Mouse (Mus musculus) liver, embryonic 14.5 days (tissue): ENCODE measurements around the gene Kiss1r. TPM values are rescaled to one million over a fixed set of nuclear protein-coding genes. Genes with fewer than 3 reads are reported as not detected.
"Not testable (repeated sequence)": the region's sequence is repeated elsewhere in the genome, so short reads cannot be mapped to it uniquely, and the experiment has no call there.

Experiments used
- ATAC-seq: fragments of 200-750 bp; cut with Nextera tagmentation; 2 replicates; pipeline ENCODE4 v1.8.0; 2017; ENCODE audit warnings: moderate number of reproducible peaks, mild to moderate bottlenecking, moderate library complexity; ENCODE audit not compliant: insufficient read depth
- DNase-seq, 3 experiments: peaks; one replicate each; pipeline ENCODE4 v3.0.0-alpha.2; 2012 to 2013; ENCODE audit warnings: low read depth in 3 of 3, low spot score in 3 of 3
- H3K27ac ChIP-seq: fragments of 300-500 bp; sonication (generic); 2 replicates; pipeline ENCODE4 v1.5.1; 2014; ENCODE audit warnings: moderate library complexity, mild to moderate bottlenecking, control low read depth, inconsistent platforms
- H3K27me3 ChIP-seq: fragments of 300-500 bp; sonication (generic); 2 replicates; pipeline ENCODE4 v1.6.1; 2014; ENCODE audit warnings: mild to moderate bottlenecking, low read length, moderate library complexity; ENCODE audit not compliant: control insufficient read depth, insufficient read depth
- H3K36me3 ChIP-seq: fragments of 300-500 bp; sonication (generic); replicated peaks from 2 replicates; pipeline ENCODE4 v1.6.1; 2014; ENCODE audit warnings: low read depth; ENCODE audit not compliant: control insufficient read depth, insufficient read depth
- H3K4me1 ChIP-seq, 2 experiments: fragments of 200-500 bp in 1 of 2; fragments of 300-500 bp in 1 of 2; sonication (generic) in 1 of 2; replicated peaks; 2 replicates each; pipeline ENCODE4 v1.6.1; 2012 to 2014; ENCODE audit warnings: antibody characterized with exemption in 1 of 2, inconsistent platforms in 1 of 2, low read length in 1 of 2; ENCODE audit not compliant: control insufficient read depth in 2 of 2, insufficient read depth in 2 of 2
- H3K4me2 ChIP-seq: fragments of 300-500 bp; sonication (generic); 2 replicates; pipeline ENCODE4 v1.6.1; 2014; ENCODE audit warnings: low read depth, mild to moderate bottlenecking, control low read depth, moderate library complexity
- H3K4me3 ChIP-seq, 2 experiments: fragments of 200-500 bp in 1 of 2; fragments of 300-500 bp in 1 of 2; sonication (generic) in 1 of 2; 2 replicates each; pipeline ENCODE4 v1.5.1; 2012 to 2014; ENCODE audit warnings: low read depth in 2 of 2, low read length in 2 of 2, mild to moderate bottlenecking in 2 of 2, control low read depth in 1 of 2, inconsistent platforms in 1 of 2, moderate library complexity in 1 of 2; ENCODE audit not compliant: insufficient read depth in 1 of 2
- H3K9ac ChIP-seq: fragments of 300-500 bp; sonication (generic); replicated peaks from 2 replicates; pipeline ENCODE4 v1.6.1; 2014; ENCODE audit warnings: mild to moderate bottlenecking, control low read depth, moderate library complexity
- H3K9me3 ChIP-seq: fragments of 300-500 bp; sonication (generic); 2 replicates; pipeline ENCODE4 v1.6.1; 2016; ENCODE audit warnings: low read length, mixed read lengths; ENCODE audit not compliant: control insufficient read depth
- CTCF ChIP-seq: IDR thresholded peaks from 2 replicates; pipeline ENCODE4 v1.5.1; 2016; ENCODE audit warnings: antibody characterized with exemption, low read depth, control low read depth
- EP300 ChIP-seq: IDR thresholded peaks from 2 replicates; pipeline ENCODE4 v1.6.1; 2016; ENCODE audit warnings: antibody characterized with exemption, low read depth
- WGBS: fragments of 180-500 bp; shearing (Covaris S2); extraction: QIAGEN DNeasy Blood & Tissue Kit; methylation state at CpG from one replicate; pipeline ENCODE4 v1.1.7; 2014; ENCODE audit not compliant: insufficient replicate concordance; 5-methylcytosine and 5-hydroxymethylcytosine counted together
- polyA plus RNA-seq, 2 experiments: library from polyadenylated mRNA; depleted of rRNA in 1 of 2; stranded (reverse) in 1 of 2; unstranded in 1 of 2; fragments of >200 nt; fragmentation: Nextera tagmentation in 1 of 2; extraction: Ambion mirVana in 1 of 2; gene quantifications; 2 replicates each; pipeline versions ENCODE4 v1.2.1 to v1.2.3; 2012 to 2014

Gene Kiss1r
- polyA plus RNA-seq, 2 experiments, result 0.11 to 0.30 TPM

DNA sequence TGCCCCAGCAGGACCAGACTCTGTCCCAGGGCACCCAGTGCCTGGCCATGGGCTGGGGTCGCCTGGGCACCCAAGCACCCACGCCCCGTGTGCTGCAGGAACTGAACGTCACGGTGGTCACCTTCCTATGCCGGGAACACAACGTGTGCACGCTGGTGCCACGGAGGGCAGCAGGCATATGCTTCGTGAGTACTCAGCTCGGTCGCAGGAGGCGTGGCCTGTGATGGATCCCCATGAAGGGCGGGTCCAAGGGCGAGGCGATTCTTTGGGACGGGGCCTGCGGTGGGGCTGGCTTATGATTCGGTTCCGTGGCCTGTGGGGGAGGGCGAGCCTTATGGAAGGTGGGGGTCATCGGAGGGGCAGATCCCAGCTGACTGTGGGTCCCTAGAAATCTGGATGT lies 34.8 kb upstream of the Kiss1r start:
- Histone ChIP-seq H3K4me2 (peak overlapping the region; percentile 56), H3K27ac (no peak overlapping the region), H3K9ac (no peak overlapping the region; the same call in 1 of the 2 replicates), H3K27me3 (no peaks in the 10 kb centered on the region; the same call in 1 of the 2 replicates), H3K36me3 (no peaks in the 10 kb centered on the region), H3K4me3 (peak overlapping the region in 1 of 2 experiments; percentile 21; a peak in 1 of 4 replicates), H3K9me3 (no peaks in the 10 kb centered on the region), H3K4me1 (peaks cover 6 to 23% of the 10 kb centered on the region in 2 experiments)
- ATAC-seq (peak; percentile 34; the same call in 1 of the 2 replicates), DNase-seq (no peak)
- WGBS, result 1% methylated on average over 22 of the region's 22 CpGs
- TF ChIP-seq CTCF (no peak), EP300 (no peak)

DNA sequence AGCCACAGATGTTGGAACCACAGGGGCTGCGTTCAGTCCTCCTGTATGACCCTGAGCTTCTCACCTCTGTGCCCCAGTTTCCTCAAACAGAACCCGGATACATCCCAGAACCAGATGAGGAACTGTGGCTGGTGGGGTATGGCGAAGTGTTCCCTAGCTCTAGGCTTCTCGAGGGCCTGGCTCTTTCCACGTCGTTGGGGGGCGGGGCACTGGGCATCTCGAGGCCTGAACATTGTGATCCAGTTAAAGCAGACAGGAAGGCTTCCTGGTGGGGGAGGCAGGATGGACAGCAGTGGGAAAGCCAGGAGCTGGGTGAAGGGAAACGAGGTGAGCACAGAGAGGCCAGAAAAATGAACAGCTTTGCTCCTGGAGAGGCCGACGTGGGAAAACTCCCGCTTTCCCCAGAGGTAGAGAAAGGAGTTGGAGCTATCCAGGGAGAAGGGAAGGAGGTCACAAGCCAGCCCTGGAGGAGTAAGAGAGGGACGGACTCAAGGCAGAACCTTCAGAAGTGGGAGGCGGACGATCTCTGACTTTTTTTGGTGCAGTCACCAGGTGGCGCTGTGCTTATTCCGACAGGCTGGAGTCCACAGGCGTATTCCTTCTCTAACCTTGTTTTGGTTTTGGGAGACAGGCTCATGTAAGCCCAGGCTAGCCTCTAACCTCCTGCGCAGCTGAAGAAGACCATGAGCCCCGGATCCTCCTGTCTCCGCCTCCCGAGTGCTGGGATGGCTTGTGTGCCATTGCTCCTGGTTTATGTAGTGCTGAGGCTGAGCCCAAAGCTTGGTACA lies 33.3 kb upstream of the Kiss1r start:
- TF ChIP-seq CTCF, result peak; percentile 89
- no peak for TF ChIP-seq EP300
- Histone ChIP-seq H3K4me1 (peaks cover 6 to 16% of the 10 kb centered on the region in 2 experiments), H3K9me3 (no peaks in the 10 kb centered on the region), H3K4me3 (no peak overlapping the region), H3K27ac (no peak overlapping the region), H3K4me2 (0 out of 2 replicates have a peak overlapping the region, but pooled peaks have one; percentile 5), H3K27me3 (no peaks in the 10 kb centered on the region; the same call in 1 of the 2 replicates), H3K9ac (no peak overlapping the region), H3K36me3 (no peaks in the 10 kb centered on the region)
- 17% methylated on average over 22 of the region's 22 CpGs for WGBS
- ATAC-seq, result no peak
- DNase-seq, result peak; percentile 53 to 66 (median 59)

DNA sequence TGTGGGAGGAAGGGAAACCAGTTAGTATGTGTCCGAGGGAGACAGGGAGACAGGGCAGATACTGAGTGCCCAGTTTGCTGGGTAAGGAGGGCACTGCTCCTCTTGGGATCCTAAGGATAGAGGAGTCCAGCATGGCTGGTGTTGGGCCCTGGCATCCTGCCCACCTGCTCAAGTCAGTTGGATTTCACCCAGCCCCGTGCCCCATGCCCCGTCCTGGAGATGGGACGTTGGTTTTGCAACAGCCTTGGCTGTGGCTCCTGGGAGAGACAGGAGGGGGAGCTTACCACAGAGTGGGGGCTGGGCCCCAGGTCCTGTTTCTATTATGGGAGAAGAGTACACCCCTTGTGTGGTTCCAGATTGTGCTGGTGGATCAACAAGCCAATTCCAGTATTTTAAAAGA lies 32.3 kb upstream of the Kiss1r start:
- no peak overlapping the region for H3K4me3 ChIP-seq
- no peaks in the 10 kb centered on the region; the same call in 1 of the 2 replicates for H3K27me3 ChIP-seq
- WGBS, result 31% methylated on average over 4 of the region's 4 CpGs
- no peak overlapping the region for H3K27ac ChIP-seq
- no peaks in the 10 kb centered on the region for H3K36me3 ChIP-seq
- no peaks in the 10 kb centered on the region for H3K9me3 ChIP-seq
- H3K4me1 ChIP-seq, result peaks cover 6 to 16% of the 10 kb centered on the region in 2 experiments
- ATAC-seq (no peak), DNase-seq (no peak)
- H3K4me2 ChIP-seq, result no peak overlapping the region
- H3K9ac ChIP-seq, result no peak overlapping the region
- no peak for TF ChIP-seq CTCF
- no peak for TF ChIP-seq EP300

DNA sequence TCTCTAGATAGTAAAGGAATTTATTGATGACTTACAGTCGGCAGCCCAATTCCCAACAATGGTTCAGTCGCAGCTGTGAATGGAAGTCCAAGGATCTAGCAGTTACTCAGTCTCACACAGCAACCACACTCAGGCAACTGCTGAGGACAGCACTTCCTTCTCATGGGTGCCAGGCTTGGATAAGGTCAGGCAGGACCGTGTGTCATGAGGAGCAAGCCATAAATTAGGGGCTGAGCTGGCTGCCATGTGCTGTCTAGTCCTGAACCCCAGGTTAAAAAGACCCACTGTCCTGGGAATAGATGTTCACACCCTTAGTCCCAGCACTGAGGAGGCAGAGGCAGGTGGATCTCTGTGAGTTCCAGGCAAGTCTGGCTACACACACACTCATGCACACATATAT lies 31.8 kb upstream of the Kiss1r start:
- peaks cover 6 to 16% of the 10 kb centered on the region in 2 experiments for H3K4me1 ChIP-seq
- DNase-seq, H3K4me3 ChIP-seq, H3K4me2 ChIP-seq, H3K36me3 ChIP-seq, H3K9ac ChIP-seq, H3K9me3 ChIP-seq, H3K27ac ChIP-seq, H3K27me3 ChIP-seq, ATAC-seq: not testable (repeated sequence)
- WGBS, result 16% methylated on average over 2 of the region's 3 CpGs

DNA sequence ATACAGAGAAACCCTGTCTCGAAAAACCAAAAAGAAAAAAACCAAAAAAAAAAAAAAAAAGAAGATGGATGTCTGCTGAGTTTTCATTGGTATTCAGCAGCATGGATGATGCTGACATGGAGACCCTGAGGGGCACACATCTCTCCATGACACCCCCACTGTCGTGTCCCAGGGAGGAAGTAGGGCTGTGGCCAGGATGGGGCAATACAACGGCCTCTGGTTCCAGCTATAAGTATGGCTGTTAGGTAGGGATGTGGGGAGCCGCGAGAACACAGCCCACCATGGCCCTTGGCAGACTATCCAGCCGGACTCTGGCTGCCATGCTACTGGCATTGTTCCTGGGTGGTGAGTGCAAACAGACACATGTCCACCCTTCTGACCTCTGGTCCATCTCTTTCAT lies 30.7 kb upstream of the Kiss1r start, which contains the start of gene Elane:
TSS of gene Elane (plus strand) at position 194 of the 400 bp plus-strand sequence.
- H3K4me1 ChIP-seq, result peaks cover 0 to 11% of the 10 kb centered on the region in 2 experiments; a peak in 2 of 4 replicates
- no peak for ATAC-seq
- no peak within 1 kb of the TSS for H3K27ac ChIP-seq
- no peak for TF ChIP-seq EP300
- no peak for TF ChIP-seq CTCF
- no peaks in the 10 kb centered on the region for H3K9me3 ChIP-seq
- WGBS, result 61% methylated on average over 6 of the region's 6 CpGs
- H3K9ac ChIP-seq, result no peak within 1 kb of the TSS
- no peak for DNase-seq
- H3K36me3 ChIP-seq, result no peaks in the 10 kb centered on the region
- no peak within 1 kb of the TSS for H3K4me2 ChIP-seq
- H3K4me3 ChIP-seq, result no peak within 1 kb of the TSS
- no peaks in the 10 kb centered on the region; the same call in 1 of the 2 replicates for H3K27me3 ChIP-seq
